8 mouse cellular contexts compared by ENCODE assay signal in genomic region chr7:140116329-140117054, GRCm38 (mm10). TPM values are rescaled to one million over a fixed set of nuclear protein-coding genes. Genes with fewer than 3 reads are reported as not detected.
DNase-seq lines count a peak whose midpoint lies in the region; ATAC-seq and TF ChIP-seq lines count a peak whose summit lies in the region.

Gene Echs1, minus strand, starts transcription at chr7:140116476.

- no peak for TF ChIP-seq CTCF in testis, adult 2 months (IDR thresholded peaks at IDR 0.05; ENCODE audit: control insufficient read depth, insufficient read depth, insufficient replicate concordance, low read depth, low read length)

- peak within 1 kb of the TSS; percentile 92 for H3K9ac ChIP-seq in ES-E14 (ENCODE audit: insufficient read depth, low read depth, low read length, poor library complexity, severe bottlenecking)
- H3K9ac ChIP-seq in forebrain, embryonic 14.5 days (ENCODE audit: low read length) = peak within 1 kb of the TSS; percentile 90
- H3K9ac ChIP-seq in liver, embryonic 16.5 days (ENCODE audit: low read depth, low read length) = peak within 1 kb of the TSS; percentile 80
- peak within 1 kb of the TSS; percentile 66 for H3K9ac ChIP-seq in neural tube, embryonic 14.5 days (replicated peaks; ENCODE audit: low read depth, low read length)

- in situ Hi-C loops in ES-E14 (cut with MboI; ENCODE audit: low sequenced_read_pairs in 2 of 2, unreplicated experiment in 2 of 2) = no loop called here

- peak within 1 kb of the TSS; percentile 96 for H3K4me2 ChIP-seq in forebrain, embryonic 14.5 days (ENCODE audit: low read length)
- H3K4me2 ChIP-seq in liver, embryonic 16.5 days (ENCODE audit: low read depth, low read length) = peak within 1 kb of the TSS; percentile 96
- peak within 1 kb of the TSS; percentile 98 for H3K4me2 ChIP-seq in neural tube, embryonic 14.5 days (ENCODE audit: low read depth, low read length)

- TF ChIP-seq POLR2A in testis, adult 2 months (IDR thresholded peaks at IDR 0.05; ENCODE audit: control insufficient read depth, low read depth, low read length) = peak; percentile 78

- H3K4me3 ChIP-seq in ES-E14 (ENCODE audit: insufficient read depth in 1 of 2, low read depth in 1 of 2, low read length in 2 of 2, poor library complexity in 1 of 2, severe bottlenecking in 1 of 2) = peak within 1 kb of the TSS; percentile 90 to 98
- H3K4me3 ChIP-seq in forebrain, embryonic 14.5 days (ENCODE audit: low read depth, low read length) = peak within 1 kb of the TSS; percentile 76
- H3K4me3 ChIP-seq in liver, embryonic 16.5 days (ENCODE audit: low read depth, low read length) = peak within 1 kb of the TSS; percentile 80
- H3K4me3 ChIP-seq in neural tube, embryonic 14.5 days (ENCODE audit: low read depth, low read length) = peak within 1 kb of the TSS; percentile 64
- peak within 1 kb of the TSS; percentile 86 for H3K4me3 ChIP-seq in testis, adult 2 months (ENCODE audit: control insufficient read depth, low read depth, low read length)

- no peaks in the 10 kb centered on the region for H3K27me3 ChIP-seq in forebrain, embryonic 14.5 days (replicated peaks; ENCODE audit: control insufficient read depth, insufficient read depth, low read length)
- no peaks in the 10 kb centered on the region for H3K27me3 ChIP-seq in liver, embryonic 16.5 days (ENCODE audit: control insufficient read depth, insufficient read depth, low read depth, low read length)
- no peaks in the 10 kb centered on the region for H3K27me3 ChIP-seq in neural tube, embryonic 14.5 days (ENCODE audit: control insufficient read depth, insufficient read depth, low read length)
- H3K27me3 ChIP-seq in testis, adult 2 months (ENCODE audit: control insufficient read depth, insufficient read depth, low read length) = no peaks in the 10 kb centered on the region

- H3K9me3 ChIP-seq in ES-E14 (ENCODE audit: control insufficient read depth, insufficient read depth, low read depth, low read length) = no peaks in the 10 kb centered on the region
- no peaks in the 10 kb centered on the region for H3K9me3 ChIP-seq in forebrain, embryonic 14.5 days (replicated peaks; ENCODE audit: control insufficient read depth, low read length)
- no peaks in the 10 kb centered on the region for H3K9me3 ChIP-seq in liver, embryonic 16.5 days (replicated peaks; ENCODE audit: control insufficient read depth, low read length)
- no peaks in the 10 kb centered on the region for H3K9me3 ChIP-seq in neural tube, embryonic 14.5 days (ENCODE audit: control insufficient read depth, low read length)

- intact Hi-C loops in heart, postnatal 10 days (cut with DNase I) = no loop called here

- WGBS in forebrain, embryonic 14.5 days = 4% methylated on average over 28 of the region's 28 CpGs
- 3% methylated on average over 28 of the region's 28 CpGs for WGBS in large intestine, adult 2 months
- 3% methylated on average over 28 of the region's 28 CpGs for WGBS in liver, embryonic 16.5 days (ENCODE audit: insufficient replicate concordance)
- whole genome bisulfite sequencing in neural tube, embryonic 14.5 days = 4% methylated on average over 28 of the region's 28 CpGs

- 0 out of 4 replicates have a peak, but pooled peaks cover 1 to 4% of the 10 kb centered on the region in 2 experiments for H3K4me1 ChIP-seq in ES-E14 (ENCODE audit: control insufficient read depth in 2 of 2, insufficient read depth in 2 of 2, low read length in 2 of 2, poor library complexity in 1 of 2)
- H3K4me1 ChIP-seq in forebrain, embryonic 14.5 days (ENCODE audit: control insufficient read depth, insufficient read depth, low read length) = no peaks in the 10 kb centered on the region
- peaks cover 15% of the 10 kb centered on the region for H3K4me1 ChIP-seq in liver, embryonic 16.5 days (ENCODE audit: control insufficient read depth, low read depth, low read length)
- peaks cover 4% of the 10 kb centered on the region; the same call in 1 of the 2 replicates for H3K4me1 ChIP-seq in neural tube, embryonic 14.5 days (ENCODE audit: control insufficient read depth, insufficient read depth, low read length)
- no peaks in the 10 kb centered on the region for H3K4me1 ChIP-seq in testis, adult 2 months (ENCODE audit: control insufficient read depth, insufficient read depth, low read length)

- H3K27ac ChIP-seq in ES-E14 (ENCODE audit: insufficient read depth, low read depth, low read length, poor library complexity, severe bottlenecking) = peak within 1 kb of the TSS; percentile 71; the same call in 1 of the 2 replicates
- peak within 1 kb of the TSS; percentile 66 for H3K27ac ChIP-seq in forebrain, embryonic 14.5 days (ENCODE audit: low read depth, low read length)
- peak within 1 kb of the TSS; percentile 94 for H3K27ac ChIP-seq in liver, embryonic 16.5 days (ENCODE audit: low read length)
- peak within 1 kb of the TSS; percentile 78 for H3K27ac ChIP-seq in neural tube, embryonic 14.5 days (ENCODE audit: low read depth, low read length)
- H3K27ac ChIP-seq in testis, adult 2 months (ENCODE audit: control insufficient read depth, insufficient read depth, low read depth, low read length) = peak within 1 kb of the TSS; percentile 80

- peak; percentile 94 for ATAC-seq in forebrain, embryonic 14.5 days
- peak; percentile 97 for ATAC-seq in liver, embryonic 16.5 days (ENCODE audit: low read depth)
- ATAC-seq in neural tube, embryonic 14.5 days (ENCODE audit: low read depth) = peak; percentile 93

- peaks cover 10% of the 10 kb centered on the region; the same call in 1 of the 2 replicates for H3K36me3 ChIP-seq in ES-E14 (ENCODE audit: control insufficient read depth, insufficient read depth, low read length, poor library complexity, severe bottlenecking)
- peaks cover 15% of the 10 kb centered on the region for H3K36me3 ChIP-seq in forebrain, embryonic 14.5 days (ENCODE audit: control insufficient read depth, insufficient read depth, low read length)
- H3K36me3 ChIP-seq in liver, embryonic 16.5 days (ENCODE audit: control insufficient read depth, insufficient read depth) = peaks cover 4% of the 10 kb centered on the region; the same call in 1 of the 2 replicates
- H3K36me3 ChIP-seq in neural tube, embryonic 14.5 days (ENCODE audit: control insufficient read depth, insufficient read depth, low read length) = no peaks in the 10 kb centered on the region
- no peaks in the 10 kb centered on the region for H3K36me3 ChIP-seq in testis, adult 2 months (ENCODE audit: control insufficient read depth, insufficient read depth, low read length)

- DNase-seq in ES-E14 (ENCODE audit: low read depth, low spot score) = peak; percentile 83
- peak; percentile 88 for DNase-seq in cerebellum, adult 11-12 months
- peak; percentile 86 for DNase-seq in forebrain, embryonic 14.5 days (ENCODE audit: low spot score)
- peak; percentile 93 to 94 for DNase-seq in heart, postnatal 10 days
- DNase-seq in large intestine, adult 2 months (ENCODE audit: low read depth, low spot score) = peak; percentile 81

TF ChIP-seq in ES-E14, 5 proteins besides CTCF, POLR2A, EP300 and RAD21:
- TF ChIP-seq ZNF384 (IDR thresholded peaks at IDR 0.05; ENCODE audit: low read depth, low read length) = no peak
- 0 out of 2 replicates have a peak, but pooled peaks have one; percentile 20 for TF ChIP-seq MAFK (IDR thresholded peaks at IDR 0.05; ENCODE audit: insufficient read depth, low read depth, low read length)

RNA-seq across cellular contexts. Expression of gene Echs1, which starts in this region (rescaled TPM):
- total RNA-seq in ES-E14 (2012; rRNA removed) = 47.0 and 58.3 TPM in 2 replicates
- polyA plus RNA-seq in forebrain, embryonic 14.5 days (2014; fragmentation: Nextera tagmentation; extraction: Ambion mirVana) = 138 and 154 TPM in 2 replicates
- 100 to 1,000 TPM; 240 to 272 TPM for total RNA-seq in heart, postnatal 10 days (2021)
- polyA plus RNA-seq in large intestine, adult 2 months (2012; rRNA removed) = 108 and 150 TPM in 2 replicates
- 122 and 131 TPM in 2 replicates for polyA plus RNA-seq in liver, embryonic 16.5 days (2015; fragmentation: Nextera tagmentation; extraction: Ambion mirVana)
- polyA plus RNA-seq in neural tube, embryonic 14.5 days (2014; fragmentation: Nextera tagmentation; extraction: Ambion mirVana) = 129 and 132 TPM in 2 replicates
- polyA plus RNA-seq in testis, adult 2 months (2012; rRNA removed) = 22.0 and 24.2 TPM in 2 replicates

Comparison
In these comparisons a context has a peak if more than half of its experiments do, and no peak if none do; other contexts are left out.
1. Peak in every context shown above with its lines: DNase-seq, ATAC-seq, H3K4me3 ChIP-seq and H3K27ac ChIP-seq.